Mouse (Mus musculus): ENCODE results near the gene Cd180. TPM values are rescaled to one million over a fixed set of nuclear protein-coding genes. Genes with fewer than 3 reads are reported as not detected.

The Cd180 gene
- polyA plus RNA-seq, 1 experiment from 2014 or later = 0.40 TPM

DNA sequence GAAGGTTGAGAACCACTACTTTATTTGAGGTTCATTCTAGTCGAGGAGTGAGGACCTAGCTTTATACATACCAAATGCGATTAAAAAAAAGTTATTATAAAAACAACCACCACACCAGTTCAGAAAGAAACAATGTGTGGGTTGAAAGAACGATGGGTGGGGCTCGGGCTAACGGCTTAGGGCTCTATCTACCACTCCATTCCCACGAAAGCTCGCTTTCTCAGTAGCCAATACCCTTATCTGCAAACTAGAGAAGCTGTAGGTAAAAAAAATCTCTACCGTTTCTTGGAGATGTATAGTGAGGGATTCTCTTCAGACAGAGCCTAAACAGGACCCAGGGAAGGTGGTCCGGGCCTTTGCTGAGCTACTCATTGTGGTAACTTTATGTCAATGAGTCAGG lies 79.8 kb downstream of the Cd180 start:
- no peaks in the 10 kb centered on the region for H3K9me3 ChIP-seq (replicated peaks)
- H3K9ac ChIP-seq = no peak overlapping the region
- no peaks in the 10 kb centered on the region for H3K27me3 ChIP-seq
- no peak overlapping the region for H3K27ac ChIP-seq
- H3K4me1 ChIP-seq = peaks cover 12% of the 10 kb centered on the region; the same call in 1 of the 2 replicates
- WGBS = 93% methylated on average over 9 of the region's 9 CpGs
- H3K36me3 ChIP-seq (ENCODE audit: poor library complexity, severe bottlenecking) = no peaks in the 10 kb centered on the region; the same call in 1 of the 2 replicates
- no peak overlapping the region for H3K4me2 ChIP-seq
- no peak overlapping the region for H3K4me3 ChIP-seq
- ATAC-seq = no peak

DNA sequence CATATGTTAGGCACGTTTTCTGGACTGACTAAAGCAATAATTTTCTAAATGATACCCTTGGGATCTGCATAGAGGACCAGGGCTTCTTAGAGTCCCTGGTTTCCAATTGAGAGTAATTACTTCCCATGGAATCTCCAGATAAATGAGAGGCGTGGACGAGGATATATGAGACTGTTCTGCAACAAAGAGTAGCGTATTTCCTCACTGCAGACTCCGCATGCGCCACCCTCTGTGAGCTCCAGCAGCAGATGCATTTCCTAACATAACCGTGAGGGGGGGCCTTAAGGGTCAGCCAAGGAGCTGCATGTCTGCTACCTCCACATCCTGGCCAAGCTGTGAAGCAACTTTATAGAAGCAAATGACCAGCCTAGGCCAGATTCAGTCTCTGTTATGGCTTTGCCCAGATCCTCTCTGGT lies 81.4 kb downstream of the Cd180 start:
- no peaks in the 10 kb centered on the region for H3K9me3 ChIP-seq (replicated peaks)
- no peaks in the 10 kb centered on the region for H3K27me3 ChIP-seq
- H3K4me2 ChIP-seq = no peak overlapping the region
- ATAC-seq = peak; percentile 70; the same call in 1 of the 2 replicates
- no peaks in the 10 kb centered on the region; the same call in 1 of the 2 replicates for H3K36me3 ChIP-seq (ENCODE audit: poor library complexity, severe bottlenecking)
- 0 out of 2 replicates have a peak, but pooled peaks cover 4% of the 10 kb centered on the region for H3K4me1 ChIP-seq
- H3K9ac ChIP-seq = no peak overlapping the region
- H3K27ac ChIP-seq = peak overlapping the region; percentile 25; the same call in 1 of the 2 replicates
- H3K4me3 ChIP-seq = no peak overlapping the region
- WGBS = 65% methylated on average over 7 of the region's 7 CpGs

DNA sequence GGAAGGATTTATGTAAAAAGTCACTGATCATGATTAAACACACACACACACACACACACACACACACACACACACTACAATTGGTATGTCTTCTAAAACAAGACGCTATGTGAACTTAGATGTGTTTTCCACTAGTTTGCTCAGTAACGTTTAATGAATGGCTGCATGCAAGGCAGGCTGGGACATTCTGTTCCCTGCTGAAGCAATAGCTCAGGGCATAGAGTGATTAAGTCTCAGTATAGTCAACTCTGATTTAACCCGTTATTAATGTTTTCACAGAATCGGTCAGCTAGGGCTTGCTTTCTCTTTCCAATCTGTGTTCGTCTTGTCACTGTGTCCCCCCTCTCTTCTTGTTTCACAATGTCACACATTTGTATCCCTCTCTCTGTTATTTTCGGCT lies 82.1 kb downstream of the Cd180 start:
- Histone ChIP-seq H3K9me3 (replicated peaks) (no peaks in the 10 kb centered on the region), H3K4me3 (no peak overlapping the region), H3K9ac (no peak overlapping the region), H3K4me1 (0 out of 2 replicates have a peak, but pooled peaks cover 4% of the 10 kb centered on the region), H3K27me3 (no peaks in the 10 kb centered on the region), H3K36me3 (ENCODE audit: poor library complexity, severe bottlenecking) (no peaks in the 10 kb centered on the region; the same call in 1 of the 2 replicates), H3K4me2 (no peak overlapping the region), H3K27ac (no peak overlapping the region)
- ATAC-seq = no peak
- 81% methylated on average over 6 of the region's 6 CpGs for WGBS

DNA sequence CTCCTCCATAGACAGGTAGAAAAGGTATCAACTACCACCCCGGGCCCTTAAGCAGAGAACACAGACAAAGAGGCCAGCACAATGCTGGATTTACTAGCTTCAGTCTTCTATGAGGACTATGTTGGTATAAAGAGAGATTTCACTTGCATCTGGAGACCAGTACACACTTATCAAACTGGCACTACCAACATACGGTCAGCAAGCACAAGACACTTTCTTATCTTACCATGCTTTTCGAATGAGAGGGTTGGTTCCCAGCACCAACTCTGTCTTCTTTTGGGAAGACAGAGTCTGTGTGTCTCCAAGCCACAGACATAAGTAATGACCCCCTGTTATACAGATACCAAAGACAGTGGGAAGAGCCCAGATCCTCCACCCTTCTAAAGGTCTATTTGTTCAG lies 85.5 kb downstream of the Cd180 start:
- Histone ChIP-seq H3K9me3 (replicated peaks) (no peaks in the 10 kb centered on the region), H3K36me3 (ENCODE audit: poor library complexity, severe bottlenecking) (no peaks in the 10 kb centered on the region), H3K9ac (no peak overlapping the region), H3K4me1 (0 out of 2 replicates have a peak, but pooled peaks cover 4% of the 10 kb centered on the region), H3K27me3 (no peaks in the 10 kb centered on the region), H3K4me2 (no peak overlapping the region), H3K4me3 (no peak overlapping the region), H3K27ac (no peak overlapping the region)
- 95% methylated on average over 3 of the region's 3 CpGs for WGBS
- ATAC-seq = no peak

DNA sequence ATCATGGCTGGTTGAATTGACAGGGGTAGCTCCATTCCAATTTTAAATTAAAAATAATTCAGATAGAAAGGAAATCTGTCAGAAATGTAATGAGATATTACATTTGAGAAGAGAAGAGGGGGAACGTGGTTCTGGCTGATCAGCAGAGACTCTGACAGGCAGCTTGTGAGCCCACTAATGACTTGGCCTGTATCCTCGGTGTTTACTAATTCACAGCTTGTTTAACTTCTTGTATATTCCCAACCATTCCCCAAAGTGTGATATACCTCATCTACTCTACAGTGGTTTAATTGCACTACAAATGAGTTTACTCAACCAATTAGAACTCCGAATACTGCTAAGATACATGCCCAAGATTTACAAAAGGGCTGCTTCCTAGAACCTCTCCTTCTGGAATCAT lies 85.9 kb downstream of the Cd180 start:
- Histone ChIP-seq H3K4me3 (no peak overlapping the region), H3K4me2 (no peak overlapping the region), H3K9me3 (replicated peaks) (no peaks in the 10 kb centered on the region), H3K36me3 (ENCODE audit: poor library complexity, severe bottlenecking) (no peaks in the 10 kb centered on the region), H3K9ac (no peak overlapping the region), H3K4me1 (0 out of 2 replicates have a peak, but pooled peaks cover 4% of the 10 kb centered on the region), H3K27ac (no peak overlapping the region), H3K27me3 (no peaks in the 10 kb centered on the region)
- 80% methylated on average over 3 of the region's 3 CpGs for WGBS
- peak; percentile 38; the same call in 1 of the 2 replicates for ATAC-seq

DNA sequence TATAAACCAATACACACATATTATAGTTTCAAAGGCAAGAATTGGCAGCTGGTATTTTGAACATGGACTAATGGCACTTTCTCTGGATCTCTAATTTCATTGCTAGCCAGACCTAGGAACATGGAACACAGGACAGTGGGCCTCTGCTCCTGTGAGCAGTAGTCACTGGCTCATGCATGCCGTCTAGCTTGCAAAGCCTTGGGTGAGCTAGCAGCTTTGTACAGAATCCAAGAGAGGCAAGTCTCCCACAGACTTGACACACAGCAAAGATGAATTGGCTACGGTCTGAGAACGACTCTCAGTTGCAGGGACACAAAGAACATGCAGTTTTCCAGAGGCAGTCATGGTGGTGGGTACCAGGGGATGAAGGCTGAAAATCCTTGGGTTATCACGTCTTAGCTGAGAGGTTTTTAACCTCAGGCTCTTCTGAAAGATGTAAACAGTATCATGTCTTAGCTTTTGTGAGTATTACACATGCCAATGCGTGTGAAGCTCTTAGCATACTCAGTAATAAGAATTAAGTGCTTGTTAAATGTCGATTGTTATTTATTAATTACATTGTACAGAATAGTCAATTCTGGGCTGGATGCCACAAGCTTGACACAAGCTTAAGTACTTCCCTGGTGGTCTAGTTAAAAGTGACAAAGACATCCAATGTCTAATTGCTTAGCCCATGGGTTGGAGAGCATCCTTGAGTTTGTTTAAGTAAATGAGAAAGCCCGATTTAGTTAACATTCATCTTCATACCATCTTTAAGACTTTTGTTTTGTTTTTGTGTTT lies 90.4 kb downstream of the Cd180 start:
- H3K4me3 ChIP-seq = no peak overlapping the region
- H3K9ac ChIP-seq = no peak overlapping the region
- H3K9me3 ChIP-seq (replicated peaks) = no peaks in the 10 kb centered on the region
- ATAC-seq = peak; percentile 43; the same call in 1 of the 2 replicates
- H3K27me3 ChIP-seq = no peaks in the 10 kb centered on the region
- no peak overlapping the region for H3K4me2 ChIP-seq
- no peaks in the 10 kb centered on the region for H3K4me1 ChIP-seq
- H3K27ac ChIP-seq = no peak overlapping the region
- H3K36me3 ChIP-seq (ENCODE audit: poor library complexity, severe bottlenecking) = peaks cover 7% of the 10 kb centered on the region; the same call in 1 of the 2 replicates
- 49% methylated on average over 7 of the region's 7 CpGs for whole genome bisulfite sequencing

DNA sequence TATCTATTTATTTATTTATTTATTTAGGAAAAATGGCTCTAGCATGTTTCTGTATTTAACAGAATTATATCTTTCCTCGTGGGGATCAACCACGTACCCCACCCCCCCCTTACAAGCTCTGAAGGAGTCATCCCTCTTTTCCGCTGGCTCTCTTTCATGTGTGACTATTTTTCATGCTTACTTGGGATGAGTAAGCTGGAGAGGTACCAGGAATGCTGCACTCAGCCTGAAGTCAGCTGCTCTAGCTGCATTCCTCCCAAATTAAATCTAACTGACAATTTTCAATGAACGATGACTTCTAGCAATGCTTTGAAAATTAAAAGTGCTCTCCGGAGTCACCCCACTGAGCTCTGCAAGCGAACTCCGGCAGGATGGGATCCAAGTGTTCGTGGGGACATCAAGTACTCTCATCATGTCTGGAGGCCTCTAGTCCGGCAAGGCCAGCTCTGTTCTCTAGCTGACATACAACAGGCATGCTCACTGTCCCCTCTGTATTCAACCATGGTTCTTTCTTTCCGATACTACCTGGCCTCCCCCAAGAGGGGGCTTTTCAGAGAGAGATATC lies 93.4 kb downstream of the Cd180 start:
- no peaks in the 10 kb centered on the region for H3K9me3 ChIP-seq (replicated peaks)
- H3K4me3 ChIP-seq = no peak overlapping the region
- no peak overlapping the region for H3K9ac ChIP-seq
- 94% methylated on average over 10 of the region's 10 CpGs for WGBS
- no peak overlapping the region for H3K4me2 ChIP-seq
- peaks cover 7% of the 10 kb centered on the region; the same call in 1 of the 2 replicates for H3K36me3 ChIP-seq (ENCODE audit: poor library complexity, severe bottlenecking)
- no peak for ATAC-seq
- H3K4me1 ChIP-seq = no peaks in the 10 kb centered on the region
- H3K27ac ChIP-seq = no peak overlapping the region
- H3K27me3 ChIP-seq = no peaks in the 10 kb centered on the region
